Mouse (Mus musculus) erythroblast, embryonic 14.5 days (primary cell): ENCODE data around the gene Sh3kbp1.

ENCODE experiments used
- GATA1 ChIP-seq: IDR thresholded peaks from 2 replicates; pipeline ENCODE4 v1.6.1; 2012; ENCODE audit warnings: low read length, inconsistent platforms, mixed read lengths
- TAL1 ChIP-seq: IDR thresholded peaks from 3 replicates; pipeline ENCODE4 v1.6.1; 2012; ENCODE audit warnings: low read length, inconsistent platforms, mixed read lengths

DNA sequence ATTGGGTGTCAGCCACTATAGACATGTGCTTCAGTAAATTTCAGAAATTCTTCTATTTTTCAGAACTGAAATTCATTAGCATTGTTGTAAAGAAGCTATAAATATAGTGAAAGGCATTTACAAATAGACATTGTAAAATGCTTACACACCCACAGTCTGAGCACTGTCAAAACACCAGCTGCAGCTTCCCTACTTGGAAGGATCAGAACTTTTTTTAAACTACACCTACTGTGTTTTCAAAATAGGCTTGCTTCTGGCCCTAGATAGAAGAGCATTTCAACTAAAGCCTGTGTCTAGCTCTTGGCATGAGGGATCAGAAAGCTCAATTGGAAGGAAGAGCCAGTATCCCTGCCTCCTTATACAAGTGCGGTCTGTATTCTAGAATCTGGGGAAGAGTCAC lies 305.0 kb downstream of the Sh3kbp1 start:
- TF ChIP-seq GATA1 (no peak), TAL1 (no peak)
